Mouse (Mus musculus) CH12.LX (cell line): Measurements from ENCODE around the gene 2010300C02Rik. TPM values are rescaled to one million over a fixed set of nuclear protein-coding genes. Genes with fewer than 3 reads are reported as not detected.

Experiments
- DNase-seq: peaks from one replicate; pipeline ENCODE4 v3.0.0-alpha.2; 2013; ENCODE audit errors: extremely low read depth
- H3K27ac ChIP-seq: 2 replicates; pipeline ENCODE4 v1.5.1; 2012; ENCODE audit warnings: low read depth, mild to moderate bottlenecking, control low read depth, moderate library complexity; ENCODE audit not compliant: insufficient read depth
- H3K27me3 ChIP-seq: replicated peaks from 2 replicates; pipeline ENCODE3; 2012; ENCODE audit warnings: inconsistent platforms
- H3K36me3 ChIP-seq, 2 experiments: replicated peaks in 1 of 2; 2 replicates each; pipeline versions ENCODE3 to v1.6.1; 2012; ENCODE audit warnings: inconsistent platforms in 1 of 2, low read length in 1 of 2, mild to moderate bottlenecking in 1 of 2, mixed read lengths in 1 of 2, moderate library complexity in 1 of 2; ENCODE audit not compliant: control insufficient read depth in 1 of 2, insufficient read depth in 1 of 2
- H3K4me1 ChIP-seq, 2 experiments: 2 replicates each; pipeline ENCODE4 v1.6.1; 2012; ENCODE audit warnings: inconsistent platforms in 1 of 2, moderate library complexity in 1 of 2; ENCODE audit not compliant: insufficient read depth in 2 of 2, control insufficient read depth in 1 of 2
- H3K4me2 ChIP-seq: 2 replicates; pipeline ENCODE4 v1.6.1; 2012; ENCODE audit warnings: low read depth, mild to moderate bottlenecking, control low read depth; ENCODE audit not compliant: poor library complexity, insufficient read depth, severe bottlenecking
- H3K4me3 ChIP-seq, 3 experiments: fragments of 150-350 bp in 1 of 3; sonication (generic) in 1 of 3; replicated peaks in 1 of 3; 2 replicates each; pipeline versions ENCODE3 to v1.5.1; 2011 to 2012; ENCODE audit warnings: low read depth in 2 of 3, low read length in 2 of 3, mild to moderate bottlenecking in 2 of 3, moderate library complexity in 2 of 3, control low read depth in 1 of 3, improper control_type of control experiment in 1 of 3, inconsistent platforms in 1 of 3, mixed read lengths in 1 of 3; ENCODE audit not compliant: poor library complexity in 1 of 3
- H3K79me2 ChIP-seq: replicated peaks from 2 replicates; pipeline ENCODE4 v1.6.1; 2012; ENCODE audit warnings: mild to moderate bottlenecking, moderate library complexity; ENCODE audit not compliant: control insufficient read depth, poor library complexity, insufficient read depth, severe bottlenecking; ENCODE audit errors: extremely low read depth
- H3K9ac ChIP-seq: 2 replicates; pipeline ENCODE4 v1.6.1; 2012; ENCODE audit warnings: low read depth, mild to moderate bottlenecking, control low read depth, moderate library complexity; ENCODE audit not compliant: insufficient read depth
- H3K9me3 ChIP-seq: replicated peaks from 2 replicates; pipeline ENCODE3; 2012; ENCODE audit warnings: low read length, inconsistent platforms, mixed read lengths
- BHLHE40 ChIP-seq: IDR thresholded peaks from 2 replicates; pipeline ENCODE4 v1.6.1; 2011; ENCODE audit warnings: mild to moderate bottlenecking, low read depth, low read length, improper control_type of control experiment
- CHD1 ChIP-seq: IDR thresholded peaks from 2 replicates; pipeline ENCODE4 v1.6.1; 2012; ENCODE audit warnings: low read depth, low read length, improper control_type of control experiment, inconsistent platforms
- CTCF ChIP-seq, 2 experiments: IDR thresholded peaks in 1 of 2; conservative IDR thresholded peaks in 1 of 2; 2 replicates each; pipeline ENCODE4 v1.5.1; 2011 to 2012; ENCODE audit warnings: low read depth in 2 of 2, low read length in 2 of 2, improper control_type of control experiment in 1 of 2, inconsistent platforms in 1 of 2, mild to moderate bottlenecking in 1 of 2, moderate library complexity in 1 of 2
- E2F4 ChIP-seq: IDR thresholded peaks from 2 replicates; pipeline ENCODE4 v1.6.1; 2011; ENCODE audit warnings: low read depth, low read length, improper control_type of control experiment; ENCODE audit not compliant: insufficient replicate concordance
- EP300 ChIP-seq: IDR thresholded peaks from 2 replicates; pipeline ENCODE4 v1.6.1; 2011; ENCODE audit warnings: low read length, improper control_type of control experiment
- ETS1 ChIP-seq: conservative IDR thresholded peaks from 2 replicates; pipeline ENCODE4 v1.6.1; 2012; ENCODE audit warnings: low read depth, mild to moderate bottlenecking, inconsistent platforms, low read length, improper control_type of control experiment, moderate library complexity
- GABPA ChIP-seq: IDR thresholded peaks from 2 replicates; pipeline ENCODE4 v1.6.1; 2012; ENCODE audit warnings: low read depth, low read length, improper control_type of control experiment, inconsistent platforms; ENCODE audit not compliant: insufficient replicate concordance
- IRF4 ChIP-seq: IDR thresholded peaks from 2 replicates; pipeline ENCODE4 v1.6.1; 2014; ENCODE audit warnings: low read depth, mild to moderate bottlenecking, inconsistent platforms, low read length, improper control_type of control experiment
- JUN ChIP-seq: IDR thresholded peaks from 2 replicates; pipeline ENCODE4 v1.6.1; 2011; ENCODE audit warnings: low read depth, mild to moderate bottlenecking, low read length, improper control_type of control experiment, moderate library complexity; ENCODE audit not compliant: insufficient read depth
- JUND ChIP-seq: conservative IDR thresholded peaks from 2 replicates; pipeline ENCODE4 v1.6.1; 2011; ENCODE audit warnings: low read depth, low read length, improper control_type of control experiment
- KAT2A ChIP-seq: IDR thresholded peaks from 2 replicates; pipeline ENCODE4 v1.6.1; 2012; ENCODE audit warnings: low read length, improper control_type of control experiment, inconsistent platforms; ENCODE audit not compliant: insufficient replicate concordance
- MAFK ChIP-seq: IDR thresholded peaks from 2 replicates; pipeline ENCODE4 v1.6.1; 2011; ENCODE audit warnings: low read length, improper control_type of control experiment; ENCODE audit not compliant: insufficient replicate concordance
- MXI1 ChIP-seq: IDR thresholded peaks from 2 replicates; pipeline ENCODE4 v1.6.1; 2011; ENCODE audit warnings: mild to moderate bottlenecking, low read depth, low read length, improper control_type of control experiment
- MYC ChIP-seq: IDR thresholded peaks from 2 replicates; pipeline ENCODE4 v1.6.1; 2011; ENCODE audit warnings: low read depth, mild to moderate bottlenecking, improper control_type of control experiment, low read length
- NRF1 ChIP-seq: IDR thresholded peaks from 2 replicates; pipeline ENCODE4 v1.6.1; 2014; ENCODE audit warnings: low read depth, mild to moderate bottlenecking, inconsistent platforms, low read length, improper control_type of control experiment, moderate library complexity
- POLR2A ChIP-seq: IDR thresholded peaks from 2 replicates; pipeline ENCODE4 v1.6.1; 2011; ENCODE audit warnings: low read depth, mild to moderate bottlenecking, improper control_type of control experiment, low read length
- RAD21 ChIP-seq: IDR thresholded peaks from 2 replicates; pipeline ENCODE4 v1.6.1; 2011; ENCODE audit warnings: low read depth, mild to moderate bottlenecking, low read length, improper control_type of control experiment, moderate library complexity
- SIN3A ChIP-seq: IDR thresholded peaks from 2 replicates; pipeline ENCODE4 v1.6.1; 2012; ENCODE audit warnings: low read length, improper control_type of control experiment, inconsistent platforms
- SMC3 ChIP-seq: IDR thresholded peaks from 2 replicates; pipeline ENCODE4 v1.6.1; 2011; ENCODE audit warnings: low read depth, low read length, improper control_type of control experiment
- USF1 ChIP-seq: IDR thresholded peaks from 2 replicates; pipeline ENCODE4 v1.6.1; 2014; ENCODE audit warnings: low read depth, mild to moderate bottlenecking, inconsistent platforms, low read length, improper control_type of control experiment
- USF2 ChIP-seq: conservative IDR thresholded peaks from 2 replicates; pipeline ENCODE4 v1.6.1; 2011; ENCODE audit warnings: low read depth, low read length, improper control_type of control experiment
- ZC3H11A ChIP-seq: IDR thresholded peaks from 2 replicates; pipeline ENCODE4 v1.6.1; 2012; ENCODE audit warnings: low read depth, mild to moderate bottlenecking, inconsistent platforms, low read length, improper control_type of control experiment
- ZNF384 ChIP-seq: IDR thresholded peaks from 2 replicates; pipeline ENCODE4 v1.6.1; 2012; ENCODE audit warnings: low read depth, low read length, improper control_type of control experiment, inconsistent platforms
- dilution Hi-C: fragments of 300-500 bp; cut with MboI; formaldehyde crosslinking; loops from 2 replicates; pipeline ENCODE4 v1.14.3; 2020; ENCODE audit warnings: low sequenced_read_pairs; ENCODE audit not compliant: extremely low pct_unique_long_range_greater_than_20kb, extremely low pct_ligation_motif_present
- in situ Hi-C: fragments of 300-500 bp; cut with MboI; formaldehyde crosslinking; loops from 3 replicates; pipeline ENCODE4 v1.14.3; 2019; ENCODE audit warnings: low sequenced_read_pairs, low pct_ligation_motif_present, low pct_unique_long_range_greater_than_20kb, mixed read lengths
- polyA plus RNA-seq: library from polyadenylated mRNA; unstranded; fragments of >175 nt; gene quantifications from 2 replicates; pipeline ENCODE4 v1.2.1, GENCODE M21; 2012; ENCODE audit warnings: low read depth; ENCODE audit not compliant: insufficient read length
- total RNA-seq, 2 experiments: library from RNA; depleted of rRNA; stranded (reverse); fragments of 300-350 nt in 1 of 2; fragments of >200 nt in 1 of 2; gene quantifications; 2 replicates each; pipeline ENCODE4 v1.2.3; 2012 to 2014

Gene 2010300C02Rik
- total and polyA plus RNA-seq, 3 experiments = 0.08 to 0.25 (median 0.09) TPM

GRCm38 (mm10) chr1:37653992-37654391, 65.9 kb downstream of the 2010300C02Rik start:
- dilution Hi-C loops (no loop called here), in situ Hi-C loops (no loop called here)
- Histone ChIP-seq H3K9me3 (peaks cover 4% of the 10 kb centered on the region), H3K4me2 (no peak overlapping the region), H3K79me2 (no peaks in the 10 kb centered on the region), H3K27ac (no peak overlapping the region), H3K9ac (no peak overlapping the region), H3K27me3 (no peaks in the 10 kb centered on the region), H3K4me1 (no peaks in the 10 kb centered on the region; a peak in 1 of 4 replicates), H3K36me3 (no peaks in the 10 kb centered on the region), H3K4me3 (no peak overlapping the region)
- TF ChIP-seq USF2 (no peak), MXI1 (no peak), USF1 (no peak), CTCF (conservative IDR thresholded peaks at IDR 0.05 in 1 of 2, IDR thresholded peaks at IDR 0.05 in 1 of 2; ENCODE audit: low read depth in 2 of 2, low read length in 2 of 2) (peak in 1 of 2 experiments; percentile 30; a peak in 1 of 4 replicates), NRF1 (no peak)
- DNase-seq = no peak

GRCm38 (mm10) chr1:37647066-37647465, 72.8 kb downstream of the 2010300C02Rik start:
- no peaks in the 10 kb centered on the region for H3K27me3 ChIP-seq
- H3K4me2 ChIP-seq = no peak overlapping the region
- no peaks in the 10 kb centered on the region for H3K79me2 ChIP-seq
- in situ Hi-C loops = loop anchor here (25.0 kb wide), 1 partner anchor 860 kb away; no protein-coding TSS in a partner anchor
- H3K9me3 ChIP-seq = no peaks in the 10 kb centered on the region
- no peak for DNase-seq
- TF ChIP-seq NRF1 = no peak
- TF ChIP-seq GABPA = no peak
- no peak for TF ChIP-seq RAD21
- TF ChIP-seq CHD1 = no peak
- no peak for TF ChIP-seq POLR2A
- TF ChIP-seq SIN3A = no peak
- H3K36me3 ChIP-seq = no peaks in the 10 kb centered on the region
- dilution Hi-C loops = no loop called here
- H3K9ac ChIP-seq = no peak overlapping the region
- no peaks in the 10 kb centered on the region; a peak in 1 of 4 replicates for H3K4me1 ChIP-seq
- no peak overlapping the region for H3K27ac ChIP-seq
- no peak overlapping the region for H3K4me3 ChIP-seq

GRCm38 (mm10) chr1:37644501-37644900, 75.4 kb downstream of the 2010300C02Rik start:
- dilution Hi-C loops (no loop called here), in situ Hi-C loops (loop anchor here (25.0 kb wide), 1 partner anchor 857 kb away; no protein-coding TSS in a partner anchor)
- Histone ChIP-seq H3K9me3 (no peaks in the 10 kb centered on the region), H3K27ac (no peak overlapping the region), H3K79me2 (no peaks in the 10 kb centered on the region), H3K27me3 (no peaks in the 10 kb centered on the region), H3K4me2 (no peak overlapping the region), H3K4me1 (peaks cover under 1 to 3% of the 10 kb centered on the region in 2 experiments), H3K36me3 (no peaks in the 10 kb centered on the region), H3K9ac (no peak overlapping the region), H3K4me3 (no peak overlapping the region)
- no peak for DNase-seq
- TF ChIP-seq E2F4 (no peak), MYC (no peak), NRF1 (no peak), IRF4 (no peak), JUN (no peak), KAT2A (no peak), MAFK (no peak), MXI1 (no peak), JUND (no peak), BHLHE40 (no peak), ETS1 (no peak), EP300 (no peak), SMC3 (no peak), ZC3H11A (no peak), RAD21 (no peak), USF2 (no peak), ZNF384 (no peak)
